Mouse (Mus musculus) megakaryocyte, embryonic 14.5 days (primary cell): ENCODE results near the gene Rnf126.

Experiments used
- FLI1 ChIP-seq: IDR thresholded peaks from 2 replicates; pipeline ENCODE4 v1.6.1; 2012; ENCODE audit warnings: low read length, inconsistent platforms, mixed read lengths
- GATA1 ChIP-seq: IDR thresholded peaks from 3 replicates; pipeline ENCODE4 v1.6.1; 2012; ENCODE audit warnings: mixed read lengths, low read length, inconsistent platforms, borderline replicate concordance

DNA sequence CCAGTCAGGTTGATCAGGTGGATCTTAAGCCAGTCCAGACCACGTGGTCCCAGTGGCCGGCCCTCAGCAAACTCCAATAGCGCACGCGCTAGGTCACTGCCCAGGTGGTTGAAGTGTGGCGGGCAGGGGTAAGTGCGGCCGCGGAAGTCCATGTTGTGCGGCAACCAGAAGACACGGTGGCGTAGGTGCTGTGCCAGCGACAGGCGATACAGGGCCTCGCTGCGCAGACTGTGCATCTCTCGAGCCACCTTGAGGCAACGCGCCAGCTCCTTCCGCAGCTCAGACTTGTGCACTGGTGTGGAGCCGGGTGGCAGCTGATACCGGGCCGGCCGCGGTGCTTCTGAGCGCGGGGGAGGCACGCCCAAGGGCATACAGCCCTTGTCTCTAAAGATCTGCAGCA lies 27.5 kb downstream of the Rnf126 start:
- TF ChIP-seq GATA1 = no peak
- no peak for TF ChIP-seq FLI1
